Mouse (Mus musculus): ENCODE data around the gene Gm9821.

Gene Gm9821

GRCm38 (mm10) chr2:91926949-91927348 lies 18.6 kb upstream of the Gm9821 start, which contains the start of gene Chrm4:
Gene Chrm4, plus strand, starts transcription at chr2:91927249.
- no peak for DNase-seq (ENCODE audit: low spot score in 2 of 2)

GRCm38 (mm10) chr2:91927826-91928533 lies 17.5 kb upstream of the Gm9821 start:
- DNase-seq (ENCODE audit: low spot score in 2 of 2) = peak; percentile 64 to 88

GRCm38 (mm10) chr2:91928534-91929350 lies 16.8 kb upstream of the Gm9821 start:
- no peak for DNase-seq (ENCODE audit: low spot score in 2 of 2)

GRCm38 (mm10) chr2:91929455-91929854 lies 16.0 kb upstream of the Gm9821 start:
- DNase-seq (ENCODE audit: low spot score in 2 of 2) = no peak

- peak in 1 of 2 experiments; percentile 72 for DNase-seq (ENCODE audit: low spot score in 2 of 2)
Observed at GRCm38 (mm10) chr2:91929936-91930335, 15.6 kb upstream of the Gm9821 start.

GRCm38 (mm10) chr2:91930761-91931291 lies 14.7 kb upstream of the Gm9821 start:
- no peak for DNase-seq (ENCODE audit: low spot score in 2 of 2)

GRCm38 (mm10) chr2:91931328-91932159 lies 14.0 kb upstream of the Gm9821 start:
- DNase-seq (ENCODE audit: low spot score in 2 of 2) = no peak

GRCm38 (mm10) chr2:91932160-91932711 lies 13.3 kb upstream of the Gm9821 start, which contains the start of gene Mdk:
Gene Mdk, minus strand, starts transcription at chr2:91932297.
- no peak for DNase-seq (ENCODE audit: low spot score in 2 of 2)

GRCm38 (mm10) chr2:91932737-91933350 lies 12.7 kb upstream of the Gm9821 start:
- DNase-seq (ENCODE audit: low spot score in 2 of 2) = no peak

GRCm38 (mm10) chr2:91933471-91933870 lies 12.0 kb upstream of the Gm9821 start:
- DNase-seq (ENCODE audit: low spot score in 2 of 2) = no peak

- DNase-seq (ENCODE audit: low spot score in 2 of 2) = no peak
Observed at GRCm38 (mm10) chr2:91934016-91934415, 11.5 kb upstream of the Gm9821 start.

- no peak for DNase-seq (ENCODE audit: low spot score in 2 of 2)
Observed at GRCm38 (mm10) chr2:91934826-91935525, 10.5 kb upstream of the Gm9821 start.

GRCm38 (mm10) chr2:91936154-91936553 lies 9.3 kb upstream of the Gm9821 start:
- no peak for DNase-seq (ENCODE audit: low spot score in 2 of 2)

GRCm38 (mm10) chr2:91939303-91939935 lies 6.1 kb upstream of the Gm9821 start:
- DNase-seq (ENCODE audit: low spot score in 2 of 2) = no peak

GRCm38 (mm10) chr2:91942356-91942755 lies 3.1 kb upstream of the Gm9821 start:
- no peak for DNase-seq (ENCODE audit: low spot score in 2 of 2)

- DNase-seq (ENCODE audit: low spot score in 2 of 2) = peak; percentile 80 to 93
Observed at GRCm38 (mm10) chr2:91944170-91944950, 1.1 kb upstream of the Gm9821 start.

GRCm38 (mm10) chr2:91946836-91947235 lies 1.3 kb downstream of the Gm9821 start:
- DNase-seq (ENCODE audit: low spot score in 2 of 2) = no peak

- DNase-seq (ENCODE audit: low spot score in 2 of 2) = no peak
Observed at GRCm38 (mm10) chr2:91947397-91948150, 2.1 kb downstream of the Gm9821 start.
